Mouse (Mus musculus) cerebral cortex, adult 2 months (tissue): ENCODE results near the gene Gatd1.

Experiments
- WGBS: fragments of 180-500 bp; shearing (Covaris S2); methylation state at CpG from one replicate; pipeline ENCODE4 v1.1.7; 2018; 5-methylcytosine and 5-hydroxymethylcytosine counted together

The Gatd1 gene

DNA sequence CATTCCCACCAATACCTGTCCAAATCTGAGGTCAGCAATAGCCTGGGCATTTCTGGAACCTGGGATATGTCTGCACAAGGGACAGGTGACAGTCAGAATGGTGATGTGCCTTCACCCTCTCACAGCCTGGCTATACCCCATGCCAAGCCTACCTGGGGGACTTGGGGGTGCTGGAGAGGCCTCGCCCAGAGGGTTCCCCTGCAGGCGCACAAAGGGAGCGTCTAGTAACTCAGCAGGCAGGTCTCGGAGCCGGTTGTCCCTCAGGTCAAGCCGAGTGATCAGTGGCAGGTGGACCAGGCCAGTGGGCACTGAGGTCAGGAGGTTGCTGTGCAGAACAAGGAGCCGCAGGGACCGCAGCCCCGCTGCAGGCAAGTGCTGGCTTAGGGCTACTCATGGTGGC is 27.5 kb upstream of the Gatd1 start:
- 95% methylated on average over 9 of the region's 9 CpGs for WGBS

DNA sequence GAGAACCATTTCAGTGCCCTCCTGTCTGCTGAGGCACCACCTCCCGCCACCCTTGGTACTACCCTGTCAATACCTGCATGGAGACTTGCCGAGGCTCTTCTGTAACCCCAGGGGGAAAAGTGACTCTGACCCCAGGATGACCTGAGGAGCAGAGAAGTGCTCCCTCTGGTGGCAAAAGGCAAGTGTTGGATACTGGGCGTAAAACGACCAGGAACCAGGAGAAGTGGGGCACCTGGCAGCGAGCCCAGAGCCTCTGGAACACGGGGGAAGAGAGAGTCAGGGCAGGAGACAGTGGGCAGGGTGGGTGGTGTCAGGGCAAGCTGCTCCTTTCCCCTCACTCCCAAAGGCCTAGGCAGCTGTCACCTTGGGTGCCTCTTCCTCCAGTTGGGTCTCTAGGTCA is 26.7 kb upstream of the Gatd1 start:
- 26% methylated on average over 6 of the region's 6 CpGs for WGBS

DNA sequence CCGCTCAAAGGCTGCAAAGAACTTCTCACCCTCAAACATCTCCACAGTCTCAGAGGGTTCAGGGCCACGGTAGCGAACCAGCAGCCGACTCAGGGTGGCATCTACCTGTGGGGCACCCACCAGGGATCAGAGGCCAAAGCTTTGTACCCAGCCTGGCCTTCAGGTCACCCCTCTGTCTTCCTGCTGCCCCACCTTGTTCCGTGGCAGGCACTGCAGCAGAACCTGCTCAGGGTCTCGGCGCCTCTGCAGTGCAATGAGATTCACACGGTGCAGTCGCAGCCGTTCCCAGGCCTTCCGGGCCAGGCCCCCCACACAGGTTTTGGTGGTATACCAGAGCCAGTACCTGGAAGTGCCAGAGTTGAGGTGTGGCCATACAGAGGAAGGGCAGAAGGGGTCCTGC is 25.9 kb upstream of the Gatd1 start:
- WGBS = 95% methylated on average over 11 of the region's 11 CpGs

DNA sequence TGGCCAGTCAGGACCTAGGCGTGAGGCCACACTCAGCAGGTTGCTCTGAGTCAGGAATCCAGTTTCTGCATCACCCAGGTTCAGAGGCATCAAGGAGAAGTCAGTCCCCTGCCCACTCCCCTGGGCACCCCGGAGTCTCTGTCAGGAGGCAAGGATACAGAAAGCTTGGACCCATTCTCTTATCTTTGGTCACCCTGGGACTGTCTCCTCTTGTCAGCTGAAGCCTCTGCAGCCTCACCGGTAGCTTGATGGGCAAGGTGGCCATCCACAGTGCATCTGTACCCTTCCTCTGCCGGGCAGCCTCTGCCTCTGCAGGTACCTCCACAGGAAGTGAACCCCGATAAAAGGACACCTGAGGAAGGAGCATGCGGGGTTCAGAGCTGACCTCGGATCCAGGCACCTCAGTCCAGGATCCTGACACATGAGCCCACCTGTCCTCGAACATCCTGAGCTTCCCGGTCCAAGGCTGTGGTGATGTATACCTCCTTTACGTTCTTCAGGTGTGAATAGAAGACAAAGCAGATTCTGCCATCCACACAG is 25.3 kb upstream of the Gatd1 start:
- 94% methylated on average over 10 of the region's 10 CpGs for WGBS

DNA sequence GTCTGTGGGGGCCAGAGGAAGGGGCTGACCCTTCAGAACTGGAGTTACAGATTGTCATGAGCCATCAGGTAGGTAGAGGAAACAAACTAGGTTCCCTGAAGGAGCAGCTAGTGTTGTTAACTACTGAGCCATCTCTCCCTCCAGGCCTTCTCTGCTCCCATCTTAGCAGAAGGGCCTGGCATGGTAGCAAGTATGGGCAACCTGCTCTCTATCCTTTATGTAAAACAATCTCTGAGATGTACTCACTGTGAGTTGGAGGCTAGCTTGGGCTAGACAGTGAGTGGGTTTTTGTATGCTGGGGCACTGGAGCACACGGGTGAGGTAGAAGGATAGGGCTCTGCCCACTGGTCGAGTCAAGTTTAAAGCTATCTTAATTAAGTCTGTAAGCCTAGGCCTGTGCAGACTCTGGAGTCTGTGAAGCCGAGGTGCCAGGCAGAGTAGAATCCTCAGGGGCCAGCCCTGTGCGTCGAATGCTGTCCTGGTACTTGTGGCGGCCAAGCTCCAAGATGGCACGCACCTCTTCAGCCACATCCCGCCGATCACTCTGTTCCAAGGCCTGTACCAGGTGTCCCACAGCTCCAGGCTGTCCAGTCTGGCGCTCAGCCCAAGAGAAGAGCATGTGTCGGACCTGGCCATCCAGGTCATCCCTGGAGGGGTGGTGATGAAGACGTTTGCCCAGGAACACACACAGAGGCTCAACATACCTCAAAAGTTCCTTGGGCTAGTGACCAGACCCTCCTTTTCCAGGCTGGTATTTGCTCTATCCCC is 24.4 kb upstream of the Gatd1 start:
- WGBS = 91% methylated on average over 12 of the region's 12 CpGs

DNA sequence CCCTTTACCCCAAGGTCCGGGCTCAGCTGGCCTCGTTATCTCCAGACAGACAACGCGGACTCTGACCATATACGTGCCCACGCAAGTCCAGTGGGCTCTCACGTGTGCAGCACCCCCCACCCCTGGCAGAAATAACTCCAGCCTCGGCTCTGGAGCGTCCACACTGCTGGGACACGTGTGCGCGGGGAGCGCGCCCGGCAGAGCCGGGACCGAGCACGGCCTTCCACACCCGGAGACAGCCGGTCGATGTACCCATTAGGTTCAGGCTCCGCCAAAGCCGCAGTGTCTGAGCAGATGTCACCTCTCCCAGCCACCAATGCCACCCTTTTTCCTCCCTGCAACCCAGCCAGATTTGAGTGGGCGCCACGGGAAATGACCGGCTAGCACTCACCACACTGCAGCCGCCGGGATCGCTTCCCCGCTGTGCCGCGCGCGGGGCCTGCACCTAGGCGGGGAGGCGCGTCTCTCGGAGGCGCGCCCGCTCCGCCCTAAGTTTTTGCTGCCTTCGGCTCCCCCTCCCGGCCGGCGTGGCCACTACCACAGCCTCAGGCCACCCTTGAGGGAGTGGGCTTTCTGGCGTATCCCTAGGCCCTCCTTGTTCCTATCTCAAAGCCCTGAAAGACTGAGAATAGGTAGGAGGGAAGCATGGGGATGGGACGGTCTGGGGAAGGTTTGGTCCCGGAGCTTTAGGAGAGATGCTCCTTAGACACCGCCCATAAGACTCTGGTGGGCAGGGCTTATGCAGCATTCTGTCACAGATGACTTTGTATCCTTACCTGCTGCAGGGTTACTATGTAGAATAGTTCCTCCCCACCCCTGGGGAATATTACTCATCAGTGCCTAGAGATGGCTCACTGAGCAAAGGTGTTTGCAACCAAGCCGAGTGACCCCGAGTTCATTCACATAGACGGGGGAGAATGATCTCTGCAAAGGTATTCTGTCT is 23.5 kb upstream of the Gatd1 start, which contains the start of gene Slc25a22:
TSS of gene Slc25a22 (minus strand) at position 715 of the 943 bp plus-strand sequence.
- 6% methylated on average over 53 of the region's 53 CpGs for WGBS

DNA sequence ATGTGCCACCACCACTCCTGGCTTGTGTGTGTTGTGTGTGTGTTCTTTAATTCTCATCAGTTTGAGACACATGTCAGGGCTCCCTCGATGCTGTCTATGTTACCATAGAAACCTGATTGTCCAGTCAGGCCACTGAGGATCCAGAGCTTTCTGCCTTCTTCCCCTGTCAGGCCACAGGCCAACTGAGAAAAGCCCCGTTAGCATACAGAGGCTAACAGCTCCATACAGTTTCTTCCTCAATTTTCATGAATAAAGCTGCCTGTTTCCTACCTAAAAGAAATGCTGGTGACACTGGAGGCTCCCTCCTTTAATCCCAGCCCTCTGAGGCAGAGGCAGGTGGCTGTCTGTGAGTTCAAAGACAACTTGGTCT is 22.6 kb upstream of the Gatd1 start:
- 38% methylated on average over 2 of the region's 2 CpGs for WGBS

DNA sequence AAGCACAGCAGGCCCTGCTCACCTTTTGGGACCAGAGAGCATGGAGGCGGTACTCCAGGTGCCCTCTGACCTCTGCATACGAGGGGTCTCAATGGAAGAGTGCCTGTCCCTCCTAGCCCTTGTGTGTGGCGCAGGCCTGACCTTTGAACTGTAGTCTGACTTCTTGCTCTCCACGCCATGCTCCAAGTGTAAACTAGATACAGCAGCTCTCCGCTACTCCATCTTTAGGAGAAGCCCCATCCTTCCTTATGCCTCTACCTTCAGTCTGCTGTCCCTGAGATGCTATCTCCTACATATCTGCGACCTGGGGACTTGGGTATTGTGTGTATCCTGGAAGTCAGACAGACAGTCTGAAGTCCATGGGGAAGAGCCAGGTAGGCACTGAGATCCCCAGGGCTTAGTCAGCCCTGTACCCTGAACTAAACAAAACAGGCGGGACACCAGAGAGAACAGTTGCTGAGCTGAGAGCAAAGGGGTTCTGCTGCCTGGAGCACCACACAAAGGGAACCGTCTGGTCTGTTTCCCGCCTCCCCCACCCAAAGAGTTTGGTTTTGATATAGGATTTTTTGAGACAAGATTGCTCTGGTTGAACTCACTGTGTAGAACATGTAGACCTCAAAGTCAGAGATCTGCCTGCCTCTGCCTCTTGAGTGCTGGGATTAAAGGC is 22.1 kb upstream of the Gatd1 start:
- 79% methylated on average over 9 of the region's 9 CpGs for WGBS

DNA sequence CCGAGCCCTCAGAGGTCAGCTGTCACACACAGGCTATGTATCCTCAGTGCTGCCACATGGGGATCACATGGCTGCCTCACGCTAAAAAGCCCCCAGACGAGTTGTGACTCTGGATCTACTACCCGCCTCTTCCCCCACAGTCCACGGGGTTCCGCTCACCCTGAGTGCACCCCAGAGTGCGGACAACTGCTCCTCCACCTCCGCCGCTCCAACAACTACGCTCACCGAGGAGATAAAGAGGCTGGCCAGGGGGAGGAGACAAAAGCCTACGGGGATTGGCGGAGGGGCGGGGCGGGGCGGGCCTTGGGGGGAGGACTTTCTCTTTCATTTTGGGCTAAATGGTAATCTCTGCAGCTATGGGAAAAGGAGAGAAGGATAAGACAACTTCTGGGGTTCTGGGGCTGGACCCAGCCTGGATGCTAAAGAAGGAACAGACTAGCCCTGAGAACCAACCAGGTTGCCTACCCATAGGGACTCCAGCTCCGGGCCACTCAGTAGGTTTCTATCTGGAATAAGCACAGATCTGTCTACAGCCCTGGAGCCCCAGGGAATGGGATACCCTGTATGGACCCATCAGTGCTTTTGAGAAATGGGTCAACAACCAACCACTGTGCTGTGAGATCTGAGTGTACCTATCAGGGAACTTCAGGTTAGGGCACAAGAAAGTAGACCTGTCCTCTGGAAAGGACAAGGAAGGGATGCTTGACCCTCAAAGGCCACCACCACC is 21.4 kb upstream of the Gatd1 start:
- 3% methylated on average over 17 of the region's 17 CpGs for WGBS

DNA sequence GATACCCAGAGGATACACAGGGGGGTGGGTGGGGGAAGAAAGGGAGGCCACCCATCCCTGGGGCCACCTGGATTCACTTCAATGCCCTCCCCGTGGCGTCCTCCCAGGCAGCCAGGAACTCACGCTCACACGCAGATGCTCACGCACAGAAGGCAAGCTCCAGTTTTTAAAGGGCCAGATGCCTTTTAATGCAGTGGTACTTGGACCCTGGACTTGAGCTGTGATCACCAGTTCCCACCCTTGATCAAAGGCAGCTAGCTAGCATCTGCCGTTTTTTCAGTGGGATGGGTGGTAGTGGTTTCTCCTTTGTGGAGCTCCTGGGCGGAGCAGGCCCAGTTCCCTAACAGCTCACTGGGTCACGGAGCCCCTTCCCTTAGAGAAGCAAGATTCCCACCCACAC is 20.5 kb upstream of the Gatd1 start:
- WGBS = 9% methylated on average over 8 of the region's 8 CpGs

DNA sequence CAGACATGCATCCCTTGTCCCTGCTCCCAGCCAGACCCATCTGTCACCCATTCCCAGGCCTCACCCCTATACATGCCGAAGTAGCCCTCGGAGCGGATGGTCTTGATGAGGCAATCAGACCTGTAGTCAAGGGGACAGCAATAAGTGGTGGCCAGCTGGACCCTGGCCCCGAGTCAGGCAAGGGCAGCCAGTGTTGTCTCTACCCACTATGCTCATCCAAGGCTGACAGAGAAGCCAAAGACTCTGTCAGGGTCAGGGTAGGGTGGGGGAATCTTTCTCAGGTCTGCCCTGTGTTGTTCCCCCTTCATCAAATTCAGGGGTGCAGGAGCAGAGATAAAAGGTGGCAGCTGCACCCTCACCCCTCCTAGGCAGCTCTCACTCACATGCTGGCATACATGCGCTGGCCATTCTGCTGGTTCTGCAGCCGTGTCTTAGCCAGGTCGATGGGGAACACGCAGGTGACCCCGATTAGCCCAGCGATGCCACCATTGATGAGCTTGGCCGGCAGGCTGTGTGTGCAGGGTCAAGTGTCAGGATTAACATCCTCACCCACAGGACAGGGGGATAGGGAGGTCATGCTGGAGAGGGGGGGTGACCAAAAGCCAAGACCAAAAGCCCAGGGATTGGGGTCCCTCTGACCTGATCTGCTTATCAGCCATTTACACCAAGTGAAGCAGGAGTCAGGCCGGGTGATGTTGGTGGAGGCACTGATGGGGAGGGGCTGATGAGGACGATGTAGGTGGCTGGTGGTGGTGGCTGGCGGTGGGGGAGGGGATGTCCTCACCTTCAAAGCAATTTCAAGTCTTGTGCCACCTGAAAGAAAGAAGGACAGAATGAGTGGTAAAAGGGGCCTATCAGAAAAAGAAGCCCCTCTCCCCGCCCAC is 19.8 kb upstream of the Gatd1 start:
- WGBS = 72% methylated on average over 15 of the region's 15 CpGs

DNA sequence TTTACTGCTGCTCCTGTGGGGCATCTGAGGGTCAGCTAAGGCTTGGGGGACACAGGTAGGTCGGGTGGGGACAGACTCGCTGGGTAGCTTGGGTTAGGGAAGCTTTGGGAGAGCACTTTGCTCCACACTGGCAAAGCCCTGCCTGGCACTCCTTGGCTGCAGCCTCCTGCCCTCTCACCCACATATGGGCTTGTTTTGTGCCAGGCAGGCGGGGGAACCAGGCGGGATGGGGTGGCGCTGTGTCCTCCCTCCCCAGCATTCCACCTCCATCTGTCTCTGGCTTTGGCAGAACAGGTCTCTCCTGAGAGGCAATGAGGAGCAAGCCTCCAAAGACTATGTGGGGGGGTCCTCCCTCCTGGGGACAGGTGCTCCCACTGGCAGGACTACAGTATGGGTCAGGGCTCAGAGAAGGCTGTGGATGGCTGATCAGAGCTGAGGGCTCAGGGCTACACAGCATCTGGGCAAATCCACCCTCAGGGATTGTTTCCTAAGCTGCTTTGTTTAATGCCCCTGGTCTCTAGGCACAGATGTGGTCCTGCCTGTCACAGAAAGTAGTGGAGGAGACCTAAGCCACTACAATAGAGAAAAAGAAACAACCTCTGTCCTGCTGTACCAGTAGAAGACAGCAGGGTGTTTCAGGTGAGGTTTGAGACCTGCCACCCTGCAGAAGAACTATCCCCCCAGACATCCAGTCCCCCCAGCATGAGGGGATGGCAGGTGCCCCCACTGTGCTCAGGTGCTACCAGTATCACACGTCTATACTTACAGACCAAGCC is 19.0 kb upstream of the Gatd1 start:
- 55% methylated on average over 6 of the region's 6 CpGs for WGBS

DNA sequence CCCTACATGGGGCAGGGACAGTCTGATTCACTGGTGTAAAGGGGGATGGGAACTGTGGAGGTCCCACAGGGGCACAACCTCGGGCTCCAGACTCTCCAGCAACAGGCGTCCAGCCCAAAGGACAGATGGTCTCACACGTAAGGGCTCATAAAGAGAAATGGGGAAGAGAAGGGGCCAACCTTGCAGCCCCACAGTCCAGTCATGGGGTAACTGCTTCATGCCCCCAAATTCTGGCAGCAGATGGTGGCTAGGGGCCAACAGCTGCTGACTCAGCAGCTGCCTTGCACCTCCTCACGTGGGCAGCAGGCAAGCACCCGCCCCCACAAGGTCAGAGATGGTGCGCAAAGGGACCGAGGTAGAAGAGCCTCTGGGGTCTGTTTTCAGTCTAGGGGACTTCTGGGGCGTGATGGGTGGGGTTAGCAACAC is 18.3 kb upstream of the Gatd1 start:
- WGBS = 69% methylated on average over 8 of the region's 8 CpGs

DNA sequence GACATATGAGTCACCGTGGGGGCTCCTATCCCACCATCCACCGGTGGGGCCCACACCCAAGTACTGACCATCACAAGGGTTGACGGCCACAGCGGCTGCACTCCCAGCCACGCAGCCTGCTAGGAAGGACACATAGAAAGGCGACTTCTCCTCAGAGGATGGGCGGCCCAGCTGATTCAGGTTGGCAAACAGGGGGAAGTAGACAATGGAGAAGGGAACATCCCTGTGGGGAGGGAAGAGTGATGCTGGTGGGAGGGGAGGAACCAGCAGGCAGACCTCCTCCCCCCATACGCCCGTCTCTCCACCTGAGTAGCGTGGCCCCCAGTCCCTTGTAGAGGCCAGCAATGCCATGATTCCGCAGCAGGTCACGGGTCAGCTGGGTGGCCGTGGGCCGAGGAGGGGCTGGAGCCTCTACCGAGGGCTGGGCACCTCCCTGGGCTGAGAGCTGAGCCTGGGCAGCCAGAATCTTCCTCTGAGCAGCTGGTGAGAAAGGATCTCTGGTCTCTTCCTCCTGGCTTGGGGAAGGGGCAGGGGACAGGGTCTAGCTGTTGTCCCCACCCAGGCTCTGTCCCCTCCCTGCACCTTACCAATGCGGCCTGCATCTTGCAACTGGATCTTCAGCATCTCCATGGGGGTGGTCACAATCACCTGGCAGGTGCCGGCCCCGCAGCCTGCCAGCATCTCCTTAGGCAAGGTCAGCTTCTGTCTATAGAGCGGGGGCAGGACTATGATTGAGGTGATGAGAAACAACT is 17.7 kb upstream of the Gatd1 start:
- whole genome bisulfite sequencing = 96% methylated on average over 19 of the region's 19 CpGs

DNA sequence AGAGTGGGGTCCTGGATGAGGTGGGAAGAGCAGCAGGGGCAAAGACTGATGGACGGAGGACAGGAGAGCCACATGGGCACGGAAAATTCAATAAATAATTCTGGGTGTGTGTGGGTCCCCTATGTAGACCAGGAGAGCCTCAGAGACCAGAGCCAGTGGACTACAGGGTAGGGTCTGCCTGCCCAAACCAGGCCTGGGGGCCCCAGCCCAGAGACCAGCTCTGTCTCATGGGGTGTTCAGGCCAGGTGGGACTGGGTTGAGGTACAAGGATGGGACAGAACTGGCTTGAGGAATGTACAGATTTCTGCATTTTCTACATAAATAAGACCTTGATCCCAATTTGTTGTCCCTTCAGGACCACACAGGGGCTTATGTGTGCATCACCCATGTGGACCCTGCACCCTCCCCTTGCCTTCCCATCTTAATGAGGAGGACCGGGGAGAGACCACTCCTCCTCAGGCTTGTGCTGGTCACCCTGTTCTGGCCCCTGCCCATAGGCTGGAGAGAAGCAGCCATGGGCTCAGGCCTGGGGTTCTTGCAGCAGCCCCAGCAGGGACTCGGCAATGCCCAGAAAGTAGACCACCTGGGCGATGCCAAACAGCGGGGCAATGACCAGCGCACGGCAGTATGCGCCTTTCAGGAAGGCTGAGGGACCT is 16.8 kb upstream of the Gatd1 start:
- WGBS = 92% methylated on average over 9 of the region's 9 CpGs

DNA sequence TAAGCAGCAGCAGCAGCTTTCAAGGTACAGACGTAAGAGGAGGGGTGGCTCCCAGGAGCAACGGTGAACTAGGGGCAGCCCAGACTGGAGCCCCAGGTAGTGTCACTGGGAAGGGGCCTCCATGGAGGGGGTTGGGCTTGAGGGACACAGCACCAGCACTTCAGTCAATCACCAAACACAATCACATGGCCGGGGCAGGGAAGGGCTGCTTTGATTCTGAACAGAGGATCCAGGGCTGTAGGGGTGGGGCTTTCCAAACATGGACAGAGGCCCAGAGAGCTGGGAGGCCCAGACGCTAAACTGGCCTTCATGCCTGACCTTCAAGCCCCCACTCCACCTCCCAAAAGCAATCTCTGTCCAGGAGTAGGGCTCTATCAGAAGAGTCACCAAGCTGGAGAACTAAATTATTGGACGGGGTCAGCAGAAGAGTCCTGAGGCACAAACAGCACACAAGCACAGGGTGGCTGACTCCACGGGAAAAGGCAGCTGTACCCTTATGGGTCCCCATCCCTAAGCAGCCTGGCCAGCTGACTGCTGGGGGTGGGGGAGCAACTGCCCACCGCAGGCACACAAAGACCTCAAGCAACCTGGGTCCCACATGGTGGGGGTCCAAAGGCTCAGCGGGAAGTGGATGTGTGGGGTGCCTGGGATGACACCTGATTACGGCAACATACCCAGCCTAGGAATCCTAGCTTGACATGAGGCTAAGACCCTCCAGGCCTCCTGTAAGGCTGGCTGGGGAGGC is 16.1 kb upstream of the Gatd1 start:
- 59% methylated on average over 9 of the region's 9 CpGs for WGBS

DNA sequence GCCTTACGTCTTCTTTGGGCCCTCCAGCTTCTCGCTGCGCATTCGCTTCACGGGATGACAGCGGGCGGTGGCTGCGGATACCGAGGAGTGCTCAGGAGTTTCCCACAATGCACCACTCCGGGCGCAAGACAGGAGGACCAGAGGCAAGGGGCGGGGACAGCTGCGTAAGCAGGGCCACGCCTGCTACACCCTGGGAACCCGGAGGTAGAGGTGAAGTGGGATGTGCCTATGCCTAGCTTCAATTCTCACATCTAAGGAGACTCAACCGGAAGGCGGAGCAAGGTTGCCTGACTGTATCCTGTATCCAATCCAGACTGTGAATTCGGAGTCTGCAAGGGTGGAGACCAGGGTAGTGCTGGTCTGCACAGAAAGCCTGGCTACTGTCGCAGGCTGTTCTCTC is 15.4 kb upstream of the Gatd1 start, which contains the start of gene Cend1:
TSS of gene Cend1 (minus strand) at position 182 of the 400 bp plus-strand sequence.
- 6% methylated on average over 19 of the region's 19 CpGs for WGBS
